Mouse (Mus musculus) cortical plate, adult 2 months (tissue): ENCODE results near the gene Atpaf2.

Source experiments
- CTCF ChIP-seq: fragments of 200-500 bp; IDR thresholded peaks from 2 replicates; pipeline ENCODE4 v1.5.1; 2011; ENCODE audit warnings: mild to moderate bottlenecking, control low read depth, low read length; ENCODE audit not compliant: insufficient read depth; ENCODE audit errors: extremely low read depth
- POLR2A ChIP-seq: fragments of 200-500 bp; IDR thresholded peaks from 2 replicates; pipeline ENCODE4 v1.6.1; 2011; ENCODE audit warnings: mild to moderate bottlenecking, low read length, control low read depth; ENCODE audit not compliant: insufficient read depth; ENCODE audit errors: extremely low read depth

- TF ChIP-seq POLR2A (no peak), CTCF (no peak)
Measured at GRCm38 (mm10) chr11:60444007-60444406, 25.8 kb upstream of the Atpaf2 start.
